Mouse (Mus musculus) limb, embryonic 14.5 days (tissue): ENCODE results near the gene Vegfd. TPM values are rescaled to one million over a fixed set of nuclear protein-coding genes. Genes with fewer than 3 reads are reported as not detected.

Experiments
- ATAC-seq: fragments of 200-750 bp; cut with Nextera tagmentation; 2 replicates; pipeline ENCODE4 v1.8.0; 2017; ENCODE audit warnings: low read depth, moderate number of reproducible peaks, moderate TSS enrichment; ENCODE audit not compliant: low FRiP score
- DNase-seq: peaks from one replicate; pipeline ENCODE4 v3.0.0-alpha.2; 2015; ENCODE audit warnings: low spot score
- H3K27ac ChIP-seq: fragments of 300-500 bp; sonication (generic); replicated peaks from 2 replicates; pipeline ENCODE4 v1.5.1; 2014; ENCODE audit warnings: low read depth, mild to moderate bottlenecking, low read length, moderate library complexity, mixed read lengths
- H3K27me3 ChIP-seq: fragments of 300-500 bp; sonication (generic); 2 replicates; pipeline ENCODE4 v1.6.1; 2014; ENCODE audit warnings: low read length, mixed read lengths; ENCODE audit not compliant: control insufficient read depth, insufficient read depth
- H3K36me3 ChIP-seq: fragments of 300-500 bp; sonication (generic); 2 replicates; pipeline ENCODE4 v1.6.1; 2014; ENCODE audit warnings: mild to moderate bottlenecking, low read length, moderate library complexity, mixed read lengths; ENCODE audit not compliant: control insufficient read depth, insufficient read depth
- H3K4me1 ChIP-seq: fragments of 300-500 bp; sonication (generic); 2 replicates; pipeline ENCODE4 v1.6.1; 2014; ENCODE audit warnings: antibody characterized with exemption, low read length, mixed read lengths; ENCODE audit not compliant: control insufficient read depth, insufficient read depth
- H3K4me2 ChIP-seq: fragments of 300-500 bp; sonication (generic); replicated peaks from 2 replicates; pipeline ENCODE4 v1.6.1; 2014; ENCODE audit warnings: low read depth, mild to moderate bottlenecking, low read length, moderate library complexity; ENCODE audit not compliant: severe bottlenecking
- H3K4me3 ChIP-seq: fragments of 300-500 bp; sonication (generic); replicated peaks from 2 replicates; pipeline ENCODE4 v1.5.1; 2014; ENCODE audit warnings: low read length
- H3K9ac ChIP-seq: fragments of 300-500 bp; sonication (generic); 2 replicates; pipeline ENCODE4 v1.6.1; 2014; ENCODE audit warnings: mild to moderate bottlenecking, low read depth, low read length, moderate library complexity; ENCODE audit not compliant: severe bottlenecking
- H3K9me3 ChIP-seq: fragments of 300-500 bp; sonication (generic); 2 replicates; pipeline ENCODE4 v1.6.1; 2016; ENCODE audit warnings: low read length; ENCODE audit not compliant: control insufficient read depth
- POLR2A ChIP-seq: fragments of 200-500 bp; IDR thresholded peaks from 2 replicates; pipeline ENCODE4 v1.8.0; 2012; ENCODE audit warnings: inconsistent platforms, mild to moderate bottlenecking, moderate library complexity, borderline replicate concordance; ENCODE audit not compliant: insufficient read depth, insufficient read length; ENCODE audit errors: extremely low read depth
- WGBS: fragments of 180-500 bp; shearing (Covaris S2); extraction: QIAGEN DNeasy Blood & Tissue Kit; methylation state at CpG from one replicate; pipeline ENCODE4 v1.1.7; 2014; 5-methylcytosine and 5-hydroxymethylcytosine counted together
- polyA plus RNA-seq, 2 experiments: library from polyadenylated mRNA; depleted of rRNA in 1 of 2; stranded (reverse) in 1 of 2; unstranded in 1 of 2; fragments of >200 nt; fragmentation: Nextera tagmentation in 1 of 2; extraction: Ambion mirVana in 1 of 2; gene quantifications; 2 replicates each; pipeline versions ENCODE4 v1.2.1 to v1.2.3; 2012 to 2014

Gene Vegfd
- polyA plus RNA-seq (2012; rRNA removed) (7.2 and 9.1 TPM in 2 replicates), polyA plus RNA-seq (2014; fragmentation: Nextera tagmentation; extraction: Ambion mirVana) (7.7 and 8.0 TPM in 2 replicates)

DNA sequence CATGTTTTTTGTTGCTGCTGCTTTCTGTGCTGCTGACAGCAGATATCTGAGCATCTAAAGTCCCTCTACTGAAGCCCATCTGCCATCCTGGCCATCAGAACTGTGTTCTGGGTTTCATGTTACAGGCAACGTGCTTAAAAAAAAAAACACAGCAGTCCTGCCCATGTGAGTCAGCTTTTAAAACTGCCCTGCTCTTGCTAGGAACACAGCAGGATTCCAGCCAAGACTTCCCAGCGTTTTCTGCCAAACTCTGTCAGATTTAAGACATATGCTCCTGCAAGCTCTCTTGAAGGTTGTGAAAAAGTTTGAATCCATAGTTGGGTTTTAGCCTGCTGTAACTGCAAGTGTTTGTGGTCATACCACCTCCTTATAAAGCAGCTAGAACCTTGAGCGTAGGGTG is at the start of gene Vegfd:
Vegfd (plus strand) TSS at position 298 of the 400 bp plus-strand sequence.
- WGBS, result 13% methylated on average over 3 of the region's 3 CpGs
- peak within 1 kb of the TSS; percentile 48; the same call in 1 of the 2 replicates for H3K27ac ChIP-seq
- no peak for ATAC-seq

DNA sequence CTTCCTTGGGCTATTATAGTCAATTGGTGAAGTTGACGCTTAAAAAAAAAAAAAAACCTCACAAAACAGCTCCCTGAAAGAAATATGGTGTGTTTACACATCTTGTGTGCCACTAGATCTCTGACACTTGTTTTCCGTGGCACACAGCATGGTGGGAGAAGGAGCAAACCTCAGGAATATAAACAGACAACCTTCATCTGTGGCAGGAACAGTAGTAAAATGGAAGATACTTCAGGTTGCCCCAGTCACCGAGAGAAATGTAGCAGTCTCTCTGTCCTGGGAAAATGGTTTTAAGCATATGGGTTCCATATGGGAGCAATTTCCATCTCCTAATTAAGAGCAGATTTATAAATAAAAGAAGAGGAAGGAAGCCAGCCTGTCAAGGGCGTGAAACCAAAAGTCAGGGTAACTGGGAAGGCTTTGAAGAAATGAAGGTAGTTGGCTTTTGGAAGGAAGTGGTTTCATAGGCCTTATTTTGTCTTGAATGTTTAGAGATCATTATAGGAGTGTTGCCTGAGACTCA is 49.7 kb upstream of the Vegfd start:
- H3K36me3 ChIP-seq, result no peaks in the 10 kb centered on the region
- TF ChIP-seq POLR2A, result no peak
- H3K27me3 ChIP-seq, result no peaks in the 10 kb centered on the region
- H3K4me2 ChIP-seq, result no peak overlapping the region
- H3K27ac ChIP-seq, result peak overlapping the region; percentile 39; the same call in 1 of the 2 replicates
- H3K9ac ChIP-seq, result no peak overlapping the region
- no peak for DNase-seq
- H3K9me3 ChIP-seq, result no peaks in the 10 kb centered on the region
- 31% methylated on average over 4 of the region's 4 CpGs for WGBS
- H3K4me3 ChIP-seq, result no peak overlapping the region
- no peaks in the 10 kb centered on the region for H3K4me1 ChIP-seq
- no peak for ATAC-seq

More for the DNA sequence above, at the start of gene Vegfd:
- Histone ChIP-seq H3K4me3 (no peak within 1 kb of the TSS), H3K9me3 (no peaks in the 10 kb centered on the region), H3K4me2 (peak within 1 kb of the TSS; percentile 16; the same call in 1 of the 2 replicates), H3K27me3 (no peaks in the 10 kb centered on the region), H3K36me3 (no peaks in the 10 kb centered on the region), H3K4me1 (no peaks in the 10 kb centered on the region), H3K9ac (no peak within 1 kb of the TSS)
- TF ChIP-seq POLR2A, result no peak
- peak; percentile 76 for DNase-seq

DNA sequence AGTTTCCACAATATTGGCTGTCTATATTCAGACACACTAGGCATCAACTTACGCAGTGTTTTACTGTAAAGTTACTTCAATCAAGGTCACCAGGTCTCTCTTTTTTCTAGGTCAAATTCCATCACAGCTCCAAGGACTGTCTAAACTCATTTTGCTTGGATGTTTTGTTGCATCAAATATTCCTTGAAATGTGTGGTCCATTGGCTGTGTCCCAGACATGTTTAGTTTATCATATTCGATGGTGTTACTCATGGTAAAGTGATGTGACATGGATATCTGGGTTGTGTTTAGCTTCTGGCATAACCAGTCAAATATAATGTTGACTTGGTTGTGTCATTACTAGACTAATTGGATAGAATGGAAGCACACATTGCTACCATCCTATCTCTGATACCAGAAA is 42.8 kb upstream of the Vegfd start:
- no peak for ATAC-seq

DNA sequence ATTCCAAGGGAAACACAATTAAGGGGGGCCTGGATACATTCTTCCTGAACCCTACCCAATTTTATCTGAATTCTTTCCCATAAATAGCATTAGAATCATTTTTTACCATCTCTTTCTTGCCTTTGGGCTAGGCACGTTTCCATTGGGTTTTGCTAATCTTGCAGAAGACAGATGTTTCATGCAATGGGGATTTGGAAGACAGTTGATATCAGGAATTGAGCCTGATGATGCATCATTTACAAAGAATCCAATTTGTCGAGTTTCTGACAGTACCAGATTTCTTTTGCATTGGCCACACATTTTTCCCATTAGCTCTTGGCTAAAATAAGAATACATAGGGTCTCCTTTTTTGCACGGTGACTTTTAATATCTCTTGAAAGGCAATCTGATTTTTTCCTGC is 42.4 kb upstream of the Vegfd start:
- Histone ChIP-seq H3K36me3 (no peaks in the 10 kb centered on the region), H3K4me2 (no peak overlapping the region), H3K9ac (no peak overlapping the region), H3K4me1 (no peaks in the 10 kb centered on the region), H3K4me3 (no peak overlapping the region), H3K9me3 (no peaks in the 10 kb centered on the region), H3K27ac (no peak overlapping the region), H3K27me3 (no peaks in the 10 kb centered on the region)
- 65% methylated on average over 3 of the region's 3 CpGs for WGBS
- no peak for TF ChIP-seq POLR2A
- DNase-seq (no peak), ATAC-seq (no peak)

More for the DNA sequence above, 42.8 kb upstream of the Vegfd start:
- H3K27ac ChIP-seq, result no peak overlapping the region
- H3K27me3 ChIP-seq, result no peaks in the 10 kb centered on the region
- no peak for TF ChIP-seq POLR2A
- whole genome bisulfite sequencing, result 73% methylated on average over 2 of the region's 2 CpGs
- H3K9me3 ChIP-seq, result no peaks in the 10 kb centered on the region
- H3K9ac ChIP-seq, result no peak overlapping the region
- H3K36me3 ChIP-seq, result no peaks in the 10 kb centered on the region
- no peak for DNase-seq
- no peak overlapping the region for H3K4me3 ChIP-seq
- H3K4me2 ChIP-seq, result no peak overlapping the region
- H3K4me1 ChIP-seq, result no peaks in the 10 kb centered on the region

DNA sequence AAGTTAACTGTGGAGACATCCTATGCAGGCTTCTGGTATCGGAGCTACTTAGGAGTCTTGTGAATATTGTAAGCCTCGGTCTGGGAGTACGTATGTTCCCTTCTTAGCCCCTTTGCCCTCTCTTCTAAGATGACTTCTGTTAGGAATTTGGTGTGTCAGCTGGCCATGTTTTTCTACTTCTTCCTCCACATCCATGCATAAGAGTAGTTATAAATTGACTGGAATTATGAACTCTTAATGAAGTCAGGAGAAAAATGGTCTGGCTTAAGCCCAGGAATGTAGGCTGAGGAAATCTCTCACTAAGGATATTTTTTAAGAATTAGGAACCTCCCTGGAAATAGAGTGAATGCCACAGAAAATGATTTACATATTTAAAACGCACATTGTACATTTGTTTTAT is 34.6 kb upstream of the Vegfd start:
- H3K36me3 ChIP-seq, result no peaks in the 10 kb centered on the region
- 83% methylated on average over 4 of the region's 4 CpGs for WGBS
- no peak overlapping the region for H3K9ac ChIP-seq
- no peaks in the 10 kb centered on the region for H3K9me3 ChIP-seq
- no peaks in the 10 kb centered on the region for H3K27me3 ChIP-seq
- no peak for TF ChIP-seq POLR2A
- no peak overlapping the region for H3K4me2 ChIP-seq
- ATAC-seq, result no peak
- no peaks in the 10 kb centered on the region for H3K4me1 ChIP-seq
- no peak for DNase-seq
- no peak overlapping the region for H3K27ac ChIP-seq
- H3K4me3 ChIP-seq, result no peak overlapping the region
